Mouse (Mus musculus): ENCODE measurements around the gene Ube2q2. TPM values are rescaled to one million over a fixed set of nuclear protein-coding genes. Genes with fewer than 3 reads are reported as not detected.

The Ube2q2 gene
- 18.1 and 37.8 TPM in 2 replicates for polyA plus RNA-seq (2012; ENCODE audit: low replicate concordance)

GRCm38 (mm10) chr9:55148854-55149498 is at the start of gene Ube2q2:
Gene Ube2q2 (plus strand): TSS chr9:55148854.

GRCm38 (mm10) chr9:55208790-55209481 is 60.3 kb downstream of the Ube2q2 start, which contains the start of gene Fbxo22:
Gene Fbxo22 (plus strand): TSS chr9:55208925.

Other genes with a start within 250 kb of the Ube2q2 start
- 0.24 and 0.30 TPM in 2 replicates for gene Hykk, start 231.6 kb upstream of the Ube2q2 start, polyA plus RNA-seq (2012; ENCODE audit: low replicate concordance)
- gene Psma4, start 198.1 kb upstream of the Ube2q2 start, polyA plus RNA-seq (2012; ENCODE audit: low replicate concordance): 5.8 and 14.3 TPM in 2 replicates
- not detected in 2 replicates for gene AY074887, start 197.9 kb upstream of the Ube2q2 start, polyA plus RNA-seq (2012; ENCODE audit: low replicate concordance)
- gene Chrna5, start 168.0 kb upstream of the Ube2q2 start, polyA plus RNA-seq (2012; ENCODE audit: low replicate concordance): not detected in 2 replicates
- not detected in 2 replicates for gene Chrna3, start 122.3 kb upstream of the Ube2q2 start, polyA plus RNA-seq (2012; ENCODE audit: low replicate concordance)
- 0.03 and 0.13 TPM in 2 replicates for gene Chrnb4, start 100.1 kb upstream of the Ube2q2 start, polyA plus RNA-seq (2012; ENCODE audit: low replicate concordance)
- 10.3 and 13.8 TPM in 2 replicates for gene Fbxo22, start 60.1 kb downstream of the Ube2q2 start, polyA plus RNA-seq (2012; ENCODE audit: low replicate concordance)
- gene Nrg4, start 178.0 kb downstream of the Ube2q2 start, polyA plus RNA-seq (2012; ENCODE audit: low replicate concordance): 0.09 and 0.27 TPM in 2 replicates
- 0.21 and 0.51 TPM in 2 replicates for gene Tmem266, start 178.1 kb downstream of the Ube2q2 start, polyA plus RNA-seq (2012; ENCODE audit: low replicate concordance)

All from hematopoietic multipotent progenitor cell, adult 10-12 weeks (in vitro differentiated cells).